Mouse (Mus musculus) kidney, embryonic 15.5 days (tissue): ENCODE measurements around the gene Cyp4a31. TPM values are rescaled to one million over a fixed set of nuclear protein-coding genes. Genes with fewer than 3 reads are reported as not detected.
"Not testable (repeated sequence)": the region's sequence is repeated elsewhere in the genome, so short reads cannot be mapped to it uniquely, and the experiment has no call there.

Experiments
- ATAC-seq: fragments of 200-750 bp; cut with Nextera tagmentation; replicated peaks from 2 replicates; pipeline ENCODE4 v1.8.0; 2017; ENCODE audit warnings: moderate TSS enrichment; ENCODE audit not compliant: low FRiP score
- H3K27ac ChIP-seq: fragments of 300-500 bp; sonication (generic); 2 replicates; pipeline ENCODE4 v1.5.1; 2015; ENCODE audit warnings: mild to moderate bottlenecking, inconsistent platforms
- H3K27me3 ChIP-seq: fragments of 300-500 bp; sonication (generic); 2 replicates; pipeline ENCODE4 v1.6.1; 2015; ENCODE audit warnings: inconsistent platforms
- H3K36me3 ChIP-seq: fragments of 300-500 bp; sonication (generic); 2 replicates; pipeline ENCODE4 v1.6.1; 2015; ENCODE audit warnings: inconsistent platforms
- H3K4me1 ChIP-seq: fragments of 300-500 bp; sonication (generic); 2 replicates; pipeline ENCODE4 v1.6.1; 2015; ENCODE audit warnings: inconsistent platforms
- H3K4me2 ChIP-seq: fragments of 300-500 bp; sonication (generic); 2 replicates; pipeline ENCODE4 v1.6.1; 2015; ENCODE audit warnings: moderate library complexity, mild to moderate bottlenecking, inconsistent platforms
- H3K4me3 ChIP-seq: fragments of 300-500 bp; sonication (generic); replicated peaks from 2 replicates; pipeline ENCODE4 v1.5.1; 2015; ENCODE audit warnings: mild to moderate bottlenecking, inconsistent platforms
- H3K9ac ChIP-seq: fragments of 300-500 bp; sonication (generic); 2 replicates; pipeline ENCODE4 v1.6.1; 2015; ENCODE audit warnings: mild to moderate bottlenecking, inconsistent platforms
- H3K9me3 ChIP-seq: fragments of 300-500 bp; sonication (generic); replicated peaks from 2 replicates; pipeline ENCODE4 v1.6.1; 2016; ENCODE audit warnings: inconsistent platforms
- WGBS: fragments of 180-500 bp; shearing (Covaris S2); methylation state at CpG from one replicate; pipeline ENCODE4 v1.1.7; 2015; ENCODE audit warnings: mixed read lengths; 5-methylcytosine and 5-hydroxymethylcytosine counted together
- polyA plus RNA-seq: library from polyadenylated mRNA; unstranded; fragments of >200 nt; fragmentation: Nextera tagmentation; extraction: Ambion mirVana; gene quantifications from 2 replicates; pipeline ENCODE4 v1.2.1, GENCODE M21; 2015

Gene Cyp4a31
- polyA plus RNA-seq, result 32.1 and 43.2 TPM in 2 replicates

DNA sequence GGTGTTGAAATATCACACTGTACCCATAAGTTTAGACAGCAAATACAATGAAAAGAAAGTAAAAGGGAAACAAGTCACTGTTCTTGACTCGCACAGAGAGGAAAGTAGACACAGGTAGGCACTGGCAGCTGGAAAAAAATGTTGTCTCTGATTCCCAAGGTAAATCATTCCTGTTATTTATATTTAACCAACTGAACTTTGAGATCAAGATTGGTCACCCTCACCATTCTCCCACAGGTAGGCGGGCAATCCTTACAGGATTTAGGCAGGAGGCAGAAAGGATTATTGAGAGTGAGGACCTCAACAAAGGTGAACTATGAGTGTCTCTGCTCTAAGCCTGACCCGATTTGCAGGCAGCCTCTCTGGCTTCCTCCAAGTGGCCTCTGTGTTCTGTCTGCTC is at the start of gene Cyp4a31:
TSS of gene Cyp4a31 (plus strand) at position 249 of the 400 bp plus-strand sequence.
- no peaks in the 10 kb centered on the region for H3K4me1 ChIP-seq
- no peak within 1 kb of the TSS for H3K27ac ChIP-seq
- no peaks in the 10 kb centered on the region for H3K36me3 ChIP-seq
- H3K4me3 ChIP-seq, result peak within 1 kb of the TSS; percentile 14; the same call in 1 of the 2 replicates
- no peak within 1 kb of the TSS for H3K9ac ChIP-seq
- WGBS, result 84% methylated on average over 3 of the region's 3 CpGs
- ATAC-seq, result no peak
- no peaks in the 10 kb centered on the region for H3K27me3 ChIP-seq
- H3K9me3 ChIP-seq, result no peaks in the 10 kb centered on the region
- H3K4me2 ChIP-seq, result no peak within 1 kb of the TSS

DNA sequence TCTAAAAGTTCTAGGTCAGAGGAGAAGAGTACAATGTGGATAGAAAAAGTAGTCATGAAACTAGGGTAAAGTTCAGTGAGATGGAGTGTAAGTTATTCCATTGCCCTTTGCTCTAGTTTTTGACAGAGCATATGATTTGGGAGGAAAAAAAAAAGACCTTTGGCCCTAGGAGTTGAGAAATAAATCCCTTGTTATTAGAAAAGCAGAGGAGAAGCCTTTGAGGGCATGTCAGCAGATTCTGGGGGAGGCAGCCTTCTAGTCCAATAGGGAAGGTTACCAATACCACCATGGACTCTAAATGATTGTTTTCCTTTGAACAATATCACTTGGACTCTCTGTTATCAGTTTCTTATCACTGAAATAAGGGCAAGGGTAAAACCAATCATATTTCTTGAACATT is 49.5 kb upstream of the Cyp4a31 start:
- not testable (repeated sequence) for H3K9ac ChIP-seq, H3K9me3 ChIP-seq, H3K4me1 ChIP-seq, ATAC-seq, H3K27ac ChIP-seq, H3K27me3 ChIP-seq, H3K4me2 ChIP-seq, H3K36me3 ChIP-seq, H3K4me3 ChIP-seq

DNA sequence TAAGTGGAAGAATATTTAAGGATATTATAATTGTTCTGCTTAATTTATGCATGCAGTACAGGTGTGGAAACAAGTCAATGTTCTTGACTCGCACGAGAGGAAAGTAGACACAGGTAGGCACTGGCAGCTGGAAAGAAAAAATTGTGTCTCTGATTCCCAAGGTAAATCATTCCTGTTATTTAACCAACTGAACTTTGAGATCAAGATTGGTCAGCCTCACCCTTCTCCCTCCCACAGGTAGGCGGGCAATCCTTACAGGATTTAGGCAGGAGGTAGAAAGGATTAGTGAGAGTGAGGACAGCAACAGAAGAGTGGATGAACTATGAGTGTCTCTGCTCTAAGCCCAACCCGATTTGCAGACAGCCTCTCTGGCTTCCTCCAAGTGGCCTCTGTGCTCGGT is 45.4 kb upstream of the Cyp4a31 start, which contains the start of gene Cyp4a10:
TSS of gene Cyp4a10 (plus strand) at position 265 of the 400 bp plus-strand sequence.
- not testable (repeated sequence) for H3K9ac ChIP-seq, H3K4me3 ChIP-seq, H3K4me2 ChIP-seq, H3K27ac ChIP-seq, H3K27me3 ChIP-seq, H3K36me3 ChIP-seq, H3K4me1 ChIP-seq, ATAC-seq, H3K9me3 ChIP-seq
- WGBS, result 85% methylated on average over 5 of the region's 5 CpGs

DNA sequence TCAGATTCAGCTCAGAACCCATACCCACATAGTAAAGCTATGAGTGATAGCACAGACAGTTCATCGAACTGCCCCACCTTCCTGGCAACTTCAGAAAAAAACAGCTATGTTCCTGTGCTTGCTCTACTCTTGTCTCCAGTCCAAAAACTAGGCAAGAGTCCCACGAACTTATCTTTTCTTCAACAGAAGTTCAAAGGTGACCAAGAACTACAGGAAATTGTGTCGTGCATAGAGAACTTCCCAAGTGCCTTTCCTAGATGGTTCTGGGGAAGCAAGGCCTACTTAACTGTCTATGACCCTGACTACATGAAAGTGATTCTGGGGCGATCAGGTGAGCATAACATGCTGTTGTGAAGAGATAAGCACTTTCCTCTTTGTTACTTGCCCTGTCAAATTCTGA is 44.0 kb upstream of the Cyp4a31 start:
- no peak overlapping the region for H3K4me3 ChIP-seq
- ATAC-seq, result no peak
- no peak overlapping the region for H3K27ac ChIP-seq
- 72% methylated on average over 4 of the region's 4 CpGs for WGBS
- no peaks in the 10 kb centered on the region for H3K9me3 ChIP-seq
- no peak overlapping the region for H3K4me2 ChIP-seq
- H3K4me1 ChIP-seq, result no peaks in the 10 kb centered on the region
- no peak overlapping the region for H3K9ac ChIP-seq
- H3K36me3 ChIP-seq, result no peaks in the 10 kb centered on the region
- H3K27me3 ChIP-seq, result no peaks in the 10 kb centered on the region

DNA sequence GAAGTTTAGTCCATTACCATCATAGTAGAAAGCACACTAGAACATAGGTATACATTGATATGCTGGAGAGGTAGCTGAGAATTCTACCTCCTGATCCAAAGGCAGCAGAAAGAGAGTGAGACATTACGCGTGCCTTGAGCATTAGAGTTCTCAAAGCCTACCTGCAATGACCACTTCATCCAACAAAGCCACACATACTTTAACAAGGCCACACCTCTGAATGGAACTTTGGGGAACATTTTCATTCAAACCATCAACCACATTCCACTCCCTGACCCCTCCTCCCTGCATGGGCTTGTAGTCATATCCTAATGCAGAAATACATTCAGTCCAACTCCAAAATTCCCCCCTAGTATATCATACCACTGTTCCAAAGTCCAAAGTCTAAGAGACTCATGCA is 41.7 kb upstream of the Cyp4a31 start:
- no peaks in the 10 kb centered on the region for H3K4me1 ChIP-seq
- no peaks in the 10 kb centered on the region for H3K36me3 ChIP-seq
- no peaks in the 10 kb centered on the region for H3K27me3 ChIP-seq
- no peak overlapping the region for H3K4me3 ChIP-seq
- no peak for ATAC-seq
- 98% methylated on average over 2 of the region's 2 CpGs for WGBS
- no peak overlapping the region for H3K4me2 ChIP-seq
- no peak overlapping the region for H3K9ac ChIP-seq
- H3K9me3 ChIP-seq, result no peaks in the 10 kb centered on the region
- no peak overlapping the region for H3K27ac ChIP-seq

DNA sequence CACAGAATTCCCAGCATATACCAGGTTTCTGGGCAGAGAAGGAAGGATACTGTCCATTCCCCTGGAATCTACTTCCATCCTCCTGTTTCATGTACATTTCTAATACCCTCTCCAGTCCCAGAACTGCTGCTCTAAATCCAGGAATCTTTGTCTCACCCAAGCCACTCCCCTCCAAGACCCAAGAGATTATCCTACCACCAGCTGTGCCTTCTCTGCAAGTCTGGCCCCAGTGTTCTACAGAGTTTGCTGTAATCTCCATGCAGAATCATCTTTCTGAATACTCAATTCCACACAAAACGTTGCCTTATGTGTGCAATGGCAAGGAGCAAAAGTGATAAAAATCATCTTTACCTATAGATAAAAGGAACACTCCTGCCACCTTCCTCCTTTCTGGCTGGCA is 18.3 kb upstream of the Cyp4a31 start:
- 32% methylated on average over 1 of the region's 1 CpGs for WGBS
- no peak for ATAC-seq
- H3K36me3 ChIP-seq, result no peaks in the 10 kb centered on the region
- H3K27ac ChIP-seq, result no peak overlapping the region
- no peak overlapping the region for H3K9ac ChIP-seq
- no peaks in the 10 kb centered on the region for H3K4me1 ChIP-seq
- no peaks in the 10 kb centered on the region for H3K27me3 ChIP-seq
- H3K4me3 ChIP-seq, result no peak overlapping the region
- H3K9me3 ChIP-seq, result no peaks in the 10 kb centered on the region
- H3K4me2 ChIP-seq, result no peak overlapping the region

DNA sequence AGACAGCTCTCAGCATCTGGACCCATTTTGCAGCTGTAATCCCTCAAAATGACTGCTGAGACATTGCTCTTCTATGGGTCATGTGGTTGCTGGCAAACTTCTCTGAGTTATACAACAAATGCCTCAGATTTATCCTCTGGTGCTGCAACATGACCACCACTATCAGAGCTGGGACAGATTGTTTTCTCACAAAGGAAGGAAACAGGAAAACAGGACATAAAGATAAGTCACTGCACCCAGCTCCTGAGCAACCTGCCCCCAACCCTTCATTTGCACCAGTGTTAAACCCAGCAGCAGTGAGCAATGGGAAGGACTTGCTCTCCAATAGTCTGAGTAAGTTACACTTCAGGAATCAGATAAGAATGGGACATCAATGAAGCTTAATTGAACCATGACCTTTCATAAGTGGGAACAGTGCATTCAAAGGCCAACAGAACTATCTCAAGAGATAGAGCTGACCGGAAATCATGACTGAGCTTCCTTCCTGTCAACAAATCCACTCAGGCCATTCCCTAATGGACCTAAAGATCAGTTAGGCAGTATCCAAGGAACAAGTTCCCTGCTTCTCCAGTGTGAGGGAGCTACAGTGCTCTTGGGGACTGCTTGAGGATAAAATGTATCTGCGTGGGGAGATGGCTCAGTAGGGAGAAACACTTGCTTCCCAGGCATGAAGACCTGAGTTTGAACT is 17.2 kb upstream of the Cyp4a31 start:
- Histone ChIP-seq H3K4me3 (no peak overlapping the region), H3K4me1 (no peaks in the 10 kb centered on the region), H3K27me3 (no peaks in the 10 kb centered on the region), H3K36me3 (no peaks in the 10 kb centered on the region), H3K9ac (no peak overlapping the region), H3K4me2 (no peak overlapping the region), H3K27ac (no peak overlapping the region), H3K9me3 (no peaks in the 10 kb centered on the region)
- ATAC-seq, result peak; percentile 22; the same call in 1 of the 2 replicates
- 72% methylated on average over 2 of the region's 2 CpGs for WGBS

DNA sequence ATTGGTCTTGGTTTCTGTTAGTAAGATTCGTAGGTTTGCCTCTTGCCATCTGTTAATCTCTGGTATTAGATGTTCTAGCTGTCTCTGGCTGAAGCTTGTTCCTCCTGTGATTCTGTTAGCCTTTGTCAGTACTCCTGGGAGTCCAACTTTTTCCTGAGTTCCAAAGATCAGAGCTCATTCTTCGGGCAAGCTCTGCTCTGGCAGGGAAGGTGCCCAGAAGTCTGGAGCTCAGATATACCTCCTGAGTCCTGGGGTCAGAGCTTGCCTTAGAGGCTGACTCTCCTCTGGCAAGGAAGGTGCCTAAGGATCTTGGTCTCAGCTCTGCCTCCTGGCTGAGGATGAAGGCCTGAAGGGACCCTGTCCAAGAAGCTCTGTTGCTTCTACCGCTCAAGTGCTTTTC is 10.7 kb upstream of the Cyp4a31 start:
- no peak overlapping the region for H3K27ac ChIP-seq

DNA sequence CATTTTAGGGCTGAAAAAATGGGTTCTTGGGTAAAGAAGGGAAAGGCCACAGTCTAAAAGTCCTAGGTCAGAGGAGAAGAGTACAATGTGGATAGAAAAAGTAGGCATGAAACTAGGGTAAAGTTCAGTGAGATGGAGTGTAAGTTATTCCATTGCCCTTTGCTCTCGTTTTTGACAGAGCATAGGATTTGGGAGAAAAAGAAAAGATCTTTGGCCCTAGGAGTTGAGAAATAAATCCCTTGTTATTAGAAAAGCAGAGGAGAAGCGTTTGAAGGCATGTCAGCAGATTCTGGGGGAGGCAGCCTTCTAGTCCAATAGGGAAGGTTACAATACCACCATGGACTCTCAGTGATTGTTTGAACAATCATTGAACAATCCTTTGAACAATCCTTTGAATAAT is 7.9 kb upstream of the Cyp4a31 start:
- H3K27ac ChIP-seq, result no peak overlapping the region
- no peak overlapping the region for H3K9ac ChIP-seq
- H3K27me3 ChIP-seq, result no peaks in the 10 kb centered on the region
- H3K4me1 ChIP-seq, result no peaks in the 10 kb centered on the region
- no peak overlapping the region for H3K4me2 ChIP-seq
- no peak for ATAC-seq
- 64% methylated on average over 2 of the region's 2 CpGs for WGBS
- H3K9me3 ChIP-seq, result no peaks in the 10 kb centered on the region
- no peak overlapping the region for H3K4me3 ChIP-seq
- H3K36me3 ChIP-seq, result no peaks in the 10 kb centered on the region

More for the DNA sequence above, 10.7 kb upstream of the Cyp4a31 start:
- Histone ChIP-seq H3K27me3 (no peaks in the 10 kb centered on the region), H3K4me1 (no peaks in the 10 kb centered on the region), H3K9ac (no peak overlapping the region), H3K4me3 (no peak overlapping the region), H3K9me3 (no peaks in the 10 kb centered on the region), H3K4me2 (no peak overlapping the region), H3K36me3 (no peaks in the 10 kb centered on the region)
- 88% methylated on average over 3 of the region's 3 CpGs for WGBS
- ATAC-seq, result no peak

DNA sequence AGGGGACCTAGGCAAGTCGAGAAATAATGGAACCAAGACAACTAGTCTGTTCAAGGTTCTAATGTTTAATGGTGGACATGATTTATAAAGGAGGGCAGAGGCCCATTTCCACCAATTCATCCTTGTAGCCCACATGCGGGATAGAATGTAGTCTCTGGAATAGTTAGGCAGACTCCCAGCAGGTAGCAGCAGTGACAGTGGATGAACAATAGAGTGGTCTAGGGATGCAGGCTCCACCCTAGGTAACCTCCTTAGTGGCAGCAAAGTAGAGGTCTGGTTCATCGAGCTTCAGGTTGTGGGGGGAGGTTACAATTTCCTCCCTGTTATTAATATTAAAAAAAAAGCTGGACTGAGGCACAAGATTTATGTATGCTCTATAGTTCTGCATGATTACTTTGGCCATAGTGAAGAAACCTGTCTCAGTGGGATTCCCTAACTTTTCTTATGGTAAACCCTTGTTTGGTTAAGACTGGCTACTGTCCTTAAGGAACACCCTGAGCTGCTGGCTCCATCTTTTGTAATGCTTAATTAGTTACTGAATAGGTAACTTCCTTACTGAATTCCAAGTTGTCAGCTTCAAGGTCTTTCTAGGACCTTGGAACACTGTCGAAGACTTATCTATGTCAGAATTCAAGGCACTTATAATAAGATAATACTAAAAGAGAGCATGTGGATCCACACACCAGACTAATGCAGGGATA is 5.4 kb upstream of the Cyp4a31 start:
- H3K9ac ChIP-seq, result no peak overlapping the region
- H3K4me2 ChIP-seq, result no peak overlapping the region
- H3K27ac ChIP-seq, result no peak overlapping the region
- H3K36me3 ChIP-seq, result no peaks in the 10 kb centered on the region
- H3K4me1 ChIP-seq, result no peaks in the 10 kb centered on the region
- no peaks in the 10 kb centered on the region for H3K9me3 ChIP-seq
- no peaks in the 10 kb centered on the region for H3K27me3 ChIP-seq
- 62% methylated on average over 4 of the region's 4 CpGs for WGBS
- ATAC-seq, result no peak
- H3K4me3 ChIP-seq, result no peak overlapping the region

DNA sequence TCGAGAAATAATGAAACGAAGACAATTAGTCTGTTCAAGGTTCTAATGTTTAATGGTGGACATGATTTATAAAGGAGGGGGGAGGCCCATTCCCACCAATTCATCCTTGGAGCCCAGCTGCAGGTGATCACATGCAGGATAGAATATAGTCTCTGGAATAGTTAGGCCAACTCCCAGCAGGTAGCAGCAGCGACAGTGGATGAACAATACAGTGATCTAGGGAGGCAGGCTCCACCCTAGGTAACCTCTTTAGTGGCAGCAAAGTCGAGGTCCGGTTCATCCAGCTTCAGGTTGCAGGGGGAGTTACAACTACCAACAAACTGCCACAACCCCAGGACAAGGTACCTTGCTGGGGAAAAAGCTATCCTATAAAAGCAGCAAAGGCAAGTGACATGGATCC is 2.2 kb upstream of the Cyp4a31 start:
- not testable (repeated sequence) for H3K27me3 ChIP-seq, H3K4me1 ChIP-seq, H3K27ac ChIP-seq, H3K36me3 ChIP-seq, H3K9me3 ChIP-seq, H3K9ac ChIP-seq, ATAC-seq, H3K4me2 ChIP-seq, H3K4me3 ChIP-seq
- WGBS, result 56% methylated on average over 5 of the region's 5 CpGs

DNA sequence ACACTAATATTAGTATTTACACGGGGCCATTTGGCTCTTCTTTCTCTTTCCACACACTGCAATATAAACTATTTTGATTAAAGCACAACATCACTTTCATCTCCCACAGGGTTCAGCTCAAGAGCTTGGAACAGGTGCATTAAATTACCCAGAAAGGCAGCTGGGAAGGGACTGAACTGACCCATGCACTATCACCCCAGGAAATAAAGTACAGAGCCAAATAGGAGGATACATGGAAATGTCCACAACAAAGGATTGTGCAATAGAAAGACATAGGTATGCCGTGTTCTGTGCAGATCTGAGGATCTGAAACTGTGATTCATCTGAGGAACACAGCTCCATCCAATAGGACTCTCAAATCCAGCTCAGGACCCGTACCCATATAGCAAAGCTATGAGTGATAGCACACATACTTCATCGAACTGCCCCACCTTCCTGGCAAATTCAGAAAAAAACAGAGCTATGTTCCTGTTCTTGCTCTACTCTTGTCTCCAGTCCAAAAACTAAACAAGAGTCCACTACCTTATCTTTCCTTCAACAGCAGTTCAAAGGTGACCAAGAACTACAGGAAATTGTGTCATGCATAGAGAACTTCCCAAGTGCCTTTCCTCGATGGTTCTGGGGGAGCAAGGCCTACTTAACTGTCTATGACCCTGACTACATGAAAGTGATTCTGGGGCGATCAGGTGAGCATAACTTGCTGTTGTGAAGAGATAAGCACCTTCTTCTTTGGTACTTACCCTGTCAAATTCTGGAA is 1.2 kb downstream of the Cyp4a31 start:
- H3K4me3 ChIP-seq, H3K4me1 ChIP-seq, H3K9ac ChIP-seq, H3K36me3 ChIP-seq, H3K4me2 ChIP-seq, H3K27ac ChIP-seq, H3K9me3 ChIP-seq, ATAC-seq, H3K27me3 ChIP-seq: not testable (repeated sequence)
- WGBS, result 79% methylated on average over 6 of the region's 6 CpGs
